In the genomic region with DNA sequence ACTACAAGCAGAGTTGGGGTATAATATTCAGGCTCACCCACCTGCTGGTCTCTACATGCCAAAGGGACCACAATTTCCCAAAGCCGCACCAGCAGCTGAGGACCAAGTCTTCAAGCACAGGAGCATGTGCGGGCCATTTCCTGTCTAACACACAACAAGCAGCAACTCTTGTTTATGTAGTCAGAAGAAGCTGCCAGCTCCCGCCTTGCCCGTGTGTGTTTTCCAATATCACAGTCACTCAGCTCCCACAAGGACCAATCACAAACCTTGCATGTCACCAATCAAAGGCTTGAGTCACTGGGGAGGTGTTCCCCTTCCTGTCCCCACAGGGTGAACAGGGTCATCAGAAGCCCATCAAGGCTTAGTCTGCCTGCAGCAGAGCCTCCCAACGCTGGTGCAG, we compare ENCODE assay signal across 26 mouse cellular contexts.
"Had no signal": no experiment of that assay in that cellular context is flagged by ENCODE, and none has a peak within 500 bp of the region (broad histone marks: within the 10 kb centered on the region; RNA-seq: fewer than 3 reads in every experiment).

No protein-coding gene starts in this region.

- H3K36me3 ChIP-seq: heart, embryonic 10.5 days; heart, embryonic 12.5 days; hindbrain, embryonic 10.5 days; hindbrain, embryonic 12.5 days; intestine, embryonic 15.5 days; kidney, embryonic 15.5 days; limb, embryonic 13.5 days; limb, embryonic 15.5 days had no signal

- H3K27me3 ChIP-seq: heart, embryonic 12.5 days; hindbrain, embryonic 12.5 days; intestine, embryonic 15.5 days; limb, embryonic 15.5 days had no signal

- H3K4me2 ChIP-seq: heart, embryonic 12.5 days; hindbrain, embryonic 12.5 days; hindbrain, embryonic 14.5 days; intestine, embryonic 15.5 days; kidney, embryonic 15.5 days; limb, embryonic 13.5 days; limb, embryonic 15.5 days had no signal

- H3K4me1 ChIP-seq: intestine, embryonic 15.5 days had no signal

- H3K27ac ChIP-seq: gastrocnemius, adult 2 months; heart, embryonic 10.5 days; hindbrain, embryonic 10.5 days; hindbrain, embryonic 12.5 days; hindbrain, embryonic 14.5 days; intestine, embryonic 15.5 days; kidney, embryonic 15.5 days; kidney, postnatal 0 days; limb, embryonic 13.5 days; limb, embryonic 15.5 days had no signal

- DNase-seq: gastrocnemius, adult 2 months; gastrocnemius, postnatal 10 days; gastrocnemius, postnatal 25 days; heart, adult 18-20 months; heart, postnatal 10 days; heart, postnatal 4 days; kidney, adult 18-20 months; kidney, adult 8-10 months; kidney, postnatal 14 days; kidney, postnatal 36 days; layer of hippocampus, adult 9-11 months; layer of hippocampus, postnatal 36 days; left cerebral cortex, postnatal 4 days had no signal

- H3K9ac ChIP-seq: heart, embryonic 12.5 days; hindbrain, embryonic 12.5 days; hindbrain, embryonic 14.5 days; intestine, embryonic 15.5 days; kidney, embryonic 15.5 days; limb, embryonic 13.5 days; limb, embryonic 15.5 days had no signal

- ATAC-seq: hindbrain, embryonic 16.5 days; inflammation-experienced regulatory T-cells, adult 6 months; intestine, embryonic 15.5 days; intestine, postnatal 0 days had no signal

- H3K9me3 ChIP-seq: heart, embryonic 10.5 days; heart, embryonic 12.5 days; hindbrain, embryonic 10.5 days; hindbrain, embryonic 12.5 days; intestine, embryonic 15.5 days; kidney, embryonic 15.5 days; limb, embryonic 13.5 days; limb, embryonic 15.5 days had no signal

- H3K4me3 ChIP-seq: gastrocnemius, adult 2 months; heart, embryonic 10.5 days; heart, embryonic 12.5 days; hindbrain, embryonic 10.5 days; hindbrain, embryonic 12.5 days; intestine, embryonic 15.5 days; kidney, embryonic 15.5 days; limb, embryonic 13.5 days; limb, embryonic 15.5 days had no signal
